Mouse (Mus musculus) forebrain, embryonic 10.5 days (tissue): ENCODE results near the gene 1700024P04Rik. TPM values are rescaled to one million over a fixed set of nuclear protein-coding genes. Genes with fewer than 3 reads are reported as not detected.

Experiments used
- polyA plus RNA-seq: library from polyadenylated mRNA; unstranded; fragments of >200 nt; fragmentation: Nextera tagmentation; extraction: Ambion mirVana; gene quantifications from 2 replicates; pipeline ENCODE4 v1.2.1, GENCODE M21; 2016

Gene 1700024P04Rik
- polyA plus RNA-seq, 1 experiment from 2014 or later: not detected

Other genes with a start within 250 kb of the 1700024P04Rik start
- gene Fcho2, start 169.1 kb downstream of the 1700024P04Rik start, polyA plus RNA-seq: 25.4 and 28.1 TPM in 2 replicates
- gene Tnpo1, start 58.2 kb downstream of the 1700024P04Rik start, polyA plus RNA-seq: 88.7 and 98.5 TPM in 2 replicates
- 0.36 and 0.47 TPM in 2 replicates for gene Zfp366, start 200.3 kb upstream of the 1700024P04Rik start, polyA plus RNA-seq